Mouse (Mus musculus): ENCODE measurements at regions not wholly inside any gene's neighbourhood (a gene's known extent, or its start where the extent isn't known, plus 50 kb on each side); places are given as distances from the start of the nearest gene placed in this dataset.

GRCm38 (mm10) chr8:12127106-12127800 is 151.4 kb upstream of the A230072I06Rik start:
- no peak overlapping the region for H3K4me3 ChIP-seq (ENCODE audit: insufficient read depth, low read depth, low read length)
- 40% methylated on average over 14 of the region's 14 CpGs for WGBS
- TF ChIP-seq POLR2A (IDR thresholded peaks at IDR 0.05; ENCODE audit: extremely low read depth, insufficient read depth, low read length) (no peak), CTCF (IDR thresholded peaks at IDR 0.05; ENCODE audit: low read depth, low read length) (no peak)
- no peak for DNase-seq (ENCODE audit: extremely low read depth, low read depth, low spot score)
- H3K27me3 ChIP-seq (ENCODE audit: control insufficient read depth, insufficient read depth, low read length), result peaks cover 14% of the 10 kb centered on the region; the same call in 1 of the 2 replicates
- no peak overlapping the region for H3K9ac ChIP-seq (ENCODE audit: low read depth, low read length)
- H3K27ac ChIP-seq (replicated peaks; ENCODE audit: insufficient read depth, low read depth, low read length), result no peak overlapping the region
- H3K4me1 ChIP-seq (ENCODE audit: control insufficient read depth, insufficient read depth, low read length), result no peaks in the 10 kb centered on the region
- H3K79me2 ChIP-seq (ENCODE audit: control insufficient read depth, insufficient read depth, low read length), result no peaks in the 10 kb centered on the region
- no peaks in the 10 kb centered on the region for H3K36me3 ChIP-seq (ENCODE audit: control insufficient read depth, insufficient read depth, low read length)

GRCm38 (mm10) chr8:12127801-12128490 is 150.7 kb upstream of the A230072I06Rik start:
- WGBS, result 49% methylated on average over 4 of the region's 4 CpGs
- TF ChIP-seq POLR2A (IDR thresholded peaks at IDR 0.05; ENCODE audit: extremely low read depth, insufficient read depth, low read length), result no peak
- no peak for TF ChIP-seq CTCF (IDR thresholded peaks at IDR 0.05; ENCODE audit: low read depth, low read length)

GRCm38 (mm10) chr8:12130591-12130990 is 148.0 kb upstream of the A230072I06Rik start:
- H3K27ac ChIP-seq (replicated peaks; ENCODE audit: insufficient read depth, low read depth, low read length), result no peak overlapping the region
- no peak for TF ChIP-seq CTCF (IDR thresholded peaks at IDR 0.05; ENCODE audit: low read depth, low read length)
- TF ChIP-seq POLR2A (IDR thresholded peaks at IDR 0.05; ENCODE audit: extremely low read depth, insufficient read depth, low read length), result no peak
- H3K79me2 ChIP-seq (ENCODE audit: control insufficient read depth, insufficient read depth, low read length), result no peaks in the 10 kb centered on the region
- H3K4me3 ChIP-seq (ENCODE audit: insufficient read depth, low read depth, low read length), result no peak overlapping the region
- no peaks in the 10 kb centered on the region for H3K36me3 ChIP-seq (ENCODE audit: control insufficient read depth, insufficient read depth, low read length)
- no peaks in the 10 kb centered on the region for H3K4me1 ChIP-seq (ENCODE audit: control insufficient read depth, insufficient read depth, low read length)
- no peak for DNase-seq (ENCODE audit: extremely low read depth, low read depth, low spot score)
- WGBS, result 63% methylated on average over 5 of the region's 5 CpGs
- H3K9ac ChIP-seq (ENCODE audit: low read depth, low read length), result no peak overlapping the region
- peaks cover 18% of the 10 kb centered on the region for H3K27me3 ChIP-seq (ENCODE audit: control insufficient read depth, insufficient read depth, low read length)

More at GRCm38 (mm10) chr8:12127801-12128490, 150.7 kb upstream of the A230072I06Rik start:
- DNase-seq (ENCODE audit: extremely low read depth, low read depth, low spot score), result no peak
- Histone ChIP-seq H3K36me3 (ENCODE audit: control insufficient read depth, insufficient read depth, low read length) (no peaks in the 10 kb centered on the region), H3K4me1 (ENCODE audit: control insufficient read depth, insufficient read depth, low read length) (no peaks in the 10 kb centered on the region), H3K79me2 (ENCODE audit: control insufficient read depth, insufficient read depth, low read length) (no peaks in the 10 kb centered on the region), H3K9ac (ENCODE audit: low read depth, low read length) (no peak overlapping the region), H3K27ac (replicated peaks; ENCODE audit: insufficient read depth, low read depth, low read length) (no peak overlapping the region), H3K27me3 (ENCODE audit: control insufficient read depth, insufficient read depth, low read length) (peaks cover 13% of the 10 kb centered on the region; the same call in 1 of the 2 replicates), H3K4me3 (ENCODE audit: insufficient read depth, low read depth, low read length) (no peak overlapping the region)

GRCm38 (mm10) chr8:12134200-12134599 is 144.4 kb upstream of the A230072I06Rik start:
- 36% methylated on average over 1 of the region's 1 CpGs for WGBS
- no peaks in the 10 kb centered on the region for H3K36me3 ChIP-seq (ENCODE audit: control insufficient read depth, insufficient read depth, low read length)
- H3K9ac ChIP-seq (ENCODE audit: low read depth, low read length), result no peak overlapping the region
- peaks cover 15% of the 10 kb centered on the region for H3K27me3 ChIP-seq (ENCODE audit: control insufficient read depth, insufficient read depth, low read length)
- H3K79me2 ChIP-seq (ENCODE audit: control insufficient read depth, insufficient read depth, low read length), result no peaks in the 10 kb centered on the region
- H3K4me1 ChIP-seq (ENCODE audit: control insufficient read depth, insufficient read depth, low read length), result no peaks in the 10 kb centered on the region
- DNase-seq (ENCODE audit: extremely low read depth, low read depth, low spot score), result no peak
- H3K4me3 ChIP-seq (ENCODE audit: insufficient read depth, low read depth, low read length), result no peak overlapping the region
- H3K27ac ChIP-seq (replicated peaks; ENCODE audit: insufficient read depth, low read depth, low read length), result no peak overlapping the region
- TF ChIP-seq CTCF (IDR thresholded peaks at IDR 0.05; ENCODE audit: low read depth, low read length), result no peak
- no peak for TF ChIP-seq POLR2A (IDR thresholded peaks at IDR 0.05; ENCODE audit: extremely low read depth, insufficient read depth, low read length)

GRCm38 (mm10) chr8:12135392-12136177 is 143.0 kb upstream of the A230072I06Rik start:
- Histone ChIP-seq H3K27me3 (ENCODE audit: control insufficient read depth, insufficient read depth, low read length) (peaks cover 16% of the 10 kb centered on the region), H3K36me3 (ENCODE audit: control insufficient read depth, insufficient read depth, low read length) (no peaks in the 10 kb centered on the region), H3K4me3 (ENCODE audit: insufficient read depth, low read depth, low read length) (no peak overlapping the region), H3K4me1 (ENCODE audit: control insufficient read depth, insufficient read depth, low read length) (no peaks in the 10 kb centered on the region), H3K27ac (replicated peaks; ENCODE audit: insufficient read depth, low read depth, low read length) (no peak overlapping the region), H3K79me2 (ENCODE audit: control insufficient read depth, insufficient read depth, low read length) (no peaks in the 10 kb centered on the region), H3K9ac (ENCODE audit: low read depth, low read length) (no peak overlapping the region)
- TF ChIP-seq POLR2A (IDR thresholded peaks at IDR 0.05; ENCODE audit: extremely low read depth, insufficient read depth, low read length) (no peak), CTCF (IDR thresholded peaks at IDR 0.05; ENCODE audit: low read depth, low read length) (no peak)
- no peak for DNase-seq (ENCODE audit: extremely low read depth, low read depth, low spot score)
- WGBS, result 76% methylated on average over 14 of the region's 14 CpGs
